Mouse (Mus musculus): ENCODE results near the gene Hist1h3b. TPM values are rescaled to one million over a fixed set of nuclear protein-coding genes. Genes with fewer than 3 reads are reported as not detected.

Gene Hist1h3b
- polyA plus RNA-seq, 1 experiment from 2014 or later, result 13.2 TPM

DNA sequence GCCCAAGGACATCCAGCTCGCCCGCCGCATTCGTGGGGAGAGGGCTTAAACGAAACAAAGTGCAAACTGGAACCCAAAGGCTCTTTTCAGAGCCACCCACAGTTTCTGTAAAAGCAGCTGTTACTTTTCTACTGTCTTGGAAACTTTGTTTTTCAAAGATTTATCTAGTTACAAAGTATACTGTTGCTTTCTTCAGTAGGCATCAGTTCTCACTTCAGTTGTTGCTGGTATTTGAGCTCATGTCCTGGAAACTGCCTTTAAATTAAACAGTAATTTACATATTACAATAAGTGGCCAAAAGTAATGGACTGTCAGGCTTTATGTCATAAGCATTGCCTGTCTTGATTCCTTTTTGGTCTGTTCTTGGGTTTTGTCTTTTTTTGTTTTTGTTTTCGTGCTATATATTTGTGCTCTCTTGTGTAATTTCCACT, 690 bp downstream of the Hist1h3b start:
- WGBS, result 6% methylated on average over 6 of the region's 6 CpGs
- H3K9ac ChIP-seq (replicated peaks; ENCODE audit: low read length), result peak overlapping the region; percentile 72
- no peak for ATAC-seq (ENCODE audit: low FRiP score, low TSS enrichment)
- H3K27ac ChIP-seq (ENCODE audit: low read length), result peak overlapping the region; percentile 92
- no peaks in the 10 kb centered on the region for H3K27me3 ChIP-seq (ENCODE audit: insufficient read depth, low read length)
- peaks cover 9% of the 10 kb centered on the region for H3K4me1 ChIP-seq (ENCODE audit: insufficient read depth, low read length)
- no peaks in the 10 kb centered on the region for H3K36me3 ChIP-seq (ENCODE audit: insufficient read depth, low read length)
- H3K9me3 ChIP-seq (ENCODE audit: low read length), result no peaks in the 10 kb centered on the region
- H3K4me3 ChIP-seq (ENCODE audit: low read length), result peak overlapping the region; percentile 47
- H3K4me2 ChIP-seq (replicated peaks; ENCODE audit: low read depth, low read length), result peak overlapping the region; percentile 55

DNA sequence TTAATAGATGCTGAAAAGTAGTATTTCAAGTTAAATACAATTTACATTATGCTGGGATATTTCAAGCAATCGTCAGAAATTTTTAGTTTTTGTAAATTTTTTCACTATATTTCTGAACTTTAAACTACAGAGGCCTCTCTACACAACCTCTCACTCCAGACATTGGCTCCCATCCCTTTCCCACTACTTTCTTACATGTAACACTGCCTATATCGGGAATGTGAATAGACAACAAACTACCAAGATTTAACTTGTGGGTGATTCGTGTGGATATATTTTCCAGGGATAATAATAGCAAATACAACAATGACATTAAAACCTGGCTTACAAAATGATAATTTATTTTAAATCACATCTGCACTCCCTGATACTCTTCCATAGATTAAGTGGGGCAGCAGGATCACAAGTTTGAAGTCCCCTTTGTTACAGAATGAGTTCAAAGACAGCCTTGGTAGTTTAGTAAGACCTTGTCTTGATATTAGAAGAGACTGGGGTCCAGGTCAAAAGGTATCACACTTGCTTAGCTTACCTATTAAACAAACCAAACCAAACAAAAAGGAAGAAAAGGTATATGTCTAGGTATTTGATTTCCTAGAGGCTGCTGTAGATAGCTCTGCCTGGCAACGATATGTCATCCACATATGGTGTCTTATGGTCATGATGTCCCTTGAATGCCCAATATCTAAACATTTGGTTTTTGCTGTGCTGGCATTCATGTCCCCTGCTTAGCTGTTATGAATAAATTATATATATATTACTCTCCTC, 1.4 kb downstream of the Hist1h3b start:
- ATAC-seq (ENCODE audit: low FRiP score, low TSS enrichment), result no peak
- Histone ChIP-seq H3K9ac (replicated peaks; ENCODE audit: low read length) (no peak overlapping the region), H3K4me2 (replicated peaks; ENCODE audit: low read depth, low read length) (peak overlapping the region; percentile 55), H3K27me3 (ENCODE audit: insufficient read depth, low read length) (no peaks in the 10 kb centered on the region), H3K9me3 (ENCODE audit: low read length) (no peaks in the 10 kb centered on the region), H3K4me1 (ENCODE audit: insufficient read depth, low read length) (peaks cover 6% of the 10 kb centered on the region), H3K4me3 (ENCODE audit: low read length) (no peak overlapping the region), H3K36me3 (ENCODE audit: insufficient read depth, low read length) (no peaks in the 10 kb centered on the region), H3K27ac (ENCODE audit: low read length) (peak overlapping the region; percentile 28)
- 60% methylated on average over 4 of the region's 4 CpGs for whole genome bisulfite sequencing

DNA sequence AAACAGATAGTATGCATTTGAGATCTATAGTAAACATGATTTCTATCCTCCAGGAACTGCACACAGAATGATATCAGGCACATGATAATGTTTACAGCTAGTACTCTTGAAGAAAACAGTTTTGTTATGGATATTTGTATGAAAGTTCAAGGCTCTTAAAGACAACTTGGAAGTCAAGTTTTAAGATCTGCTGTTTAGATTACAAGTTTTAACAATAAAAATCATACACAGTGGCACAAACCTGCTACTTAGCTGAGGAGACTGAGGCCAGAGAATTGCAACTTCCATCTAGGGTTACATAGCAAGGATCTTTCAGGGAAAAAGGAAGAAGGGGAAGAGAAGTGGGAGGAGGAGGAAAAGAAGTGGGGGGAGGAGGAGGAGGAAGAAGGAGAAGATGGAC, 2.9 kb downstream of the Hist1h3b start:
- H3K27ac ChIP-seq (ENCODE audit: low read length), result no peak overlapping the region
- H3K9me3 ChIP-seq (ENCODE audit: low read length), result no peaks in the 10 kb centered on the region
- no peak overlapping the region for H3K9ac ChIP-seq (replicated peaks; ENCODE audit: low read length)
- ATAC-seq (ENCODE audit: low FRiP score, low TSS enrichment), result no peak
- H3K36me3 ChIP-seq (ENCODE audit: insufficient read depth, low read length), result no peaks in the 10 kb centered on the region
- peaks cover 9% of the 10 kb centered on the region for H3K4me1 ChIP-seq (ENCODE audit: insufficient read depth, low read length)
- no peak overlapping the region for H3K4me3 ChIP-seq (ENCODE audit: low read length)
- H3K4me2 ChIP-seq (replicated peaks; ENCODE audit: low read depth, low read length), result no peak overlapping the region
- no peaks in the 10 kb centered on the region for H3K27me3 ChIP-seq (ENCODE audit: insufficient read depth, low read length)

DNA sequence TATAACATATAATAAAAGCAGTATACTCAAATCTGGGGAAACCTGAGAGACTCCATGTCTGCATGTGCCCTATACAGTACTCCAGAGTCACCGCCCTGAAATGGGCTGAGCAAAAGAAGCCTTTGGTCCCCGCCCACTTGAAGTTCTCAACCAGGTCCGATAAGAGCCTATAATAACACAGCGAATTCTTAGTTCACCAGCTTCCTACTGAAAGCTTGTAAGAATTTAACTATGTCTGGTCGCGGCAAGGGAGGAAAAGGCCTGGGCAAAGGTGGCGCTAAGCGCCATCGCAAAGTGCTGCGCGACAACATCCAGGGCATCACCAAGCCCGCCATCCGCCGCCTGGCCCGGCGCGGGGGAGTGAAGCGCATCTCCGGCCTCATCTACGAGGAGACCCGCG, 4.7 kb downstream of the Hist1h3b start, which contains the start of gene Hist1h4b:
TSS of gene Hist1h4b (plus strand) at position 224 of the 400 bp plus-strand sequence.
- WGBS, result under 1% methylated on average over 17 of the region's 22 CpGs
- Histone ChIP-seq H3K4me2 (replicated peaks; ENCODE audit: low read depth, low read length) (peak within 1 kb of the TSS; percentile 77), H3K4me1 (ENCODE audit: insufficient read depth, low read length) (peaks cover 15% of the 10 kb centered on the region), H3K4me3 (ENCODE audit: low read length) (peak within 1 kb of the TSS; percentile 51), H3K36me3 (ENCODE audit: insufficient read depth, low read length) (no peaks in the 10 kb centered on the region), H3K27me3 (ENCODE audit: insufficient read depth, low read length) (no peaks in the 10 kb centered on the region), H3K9me3 (ENCODE audit: low read length) (no peaks in the 10 kb centered on the region), H3K27ac (ENCODE audit: low read length) (peak within 1 kb of the TSS; percentile 97), H3K9ac (replicated peaks; ENCODE audit: low read length) (peak within 1 kb of the TSS; percentile 77)
- peak; percentile 83 for ATAC-seq (ENCODE audit: low FRiP score, low TSS enrichment)

DNA sequence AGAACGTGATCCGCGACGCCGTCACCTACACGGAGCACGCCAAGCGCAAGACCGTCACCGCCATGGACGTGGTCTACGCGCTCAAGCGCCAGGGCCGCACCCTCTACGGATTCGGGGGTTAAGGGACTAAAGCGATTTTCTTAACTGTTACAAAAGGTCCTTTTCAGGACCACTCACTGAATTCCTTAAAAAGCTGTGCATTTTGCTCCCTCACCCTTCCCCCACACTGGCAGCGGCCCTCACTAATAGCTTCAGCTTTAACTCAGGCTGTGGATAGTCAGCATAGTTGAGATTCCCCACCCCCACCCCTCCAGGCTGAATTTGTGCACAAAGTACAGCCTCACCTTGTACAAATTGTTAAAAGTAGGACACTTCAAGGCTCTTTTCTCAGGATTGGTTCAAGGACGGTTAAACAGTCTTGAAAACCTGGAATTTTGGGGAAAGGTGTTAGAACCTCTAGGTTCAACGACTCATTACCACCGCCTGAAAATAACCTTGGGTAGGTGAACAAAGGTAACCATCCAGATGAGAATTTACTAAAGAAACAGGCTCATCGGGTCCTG, 5.2 kb downstream of the Hist1h3b start:
- Histone ChIP-seq H3K4me2 (replicated peaks; ENCODE audit: low read depth, low read length) (peak overlapping the region; percentile 77), H3K4me3 (ENCODE audit: low read length) (peak overlapping the region; percentile 51), H3K4me1 (ENCODE audit: insufficient read depth, low read length) (peaks cover 15% of the 10 kb centered on the region), H3K9me3 (ENCODE audit: low read length) (no peaks in the 10 kb centered on the region), H3K9ac (replicated peaks; ENCODE audit: low read length) (peak overlapping the region; percentile 77), H3K36me3 (ENCODE audit: insufficient read depth, low read length) (no peaks in the 10 kb centered on the region), H3K27ac (ENCODE audit: low read length) (peak overlapping the region; percentile 97), H3K27me3 (ENCODE audit: insufficient read depth, low read length) (no peaks in the 10 kb centered on the region)
- WGBS, result 1% methylated on average over 17 of the region's 23 CpGs
- ATAC-seq (ENCODE audit: low FRiP score, low TSS enrichment), result no peak; the same call in none of the 2 replicates

DNA sequence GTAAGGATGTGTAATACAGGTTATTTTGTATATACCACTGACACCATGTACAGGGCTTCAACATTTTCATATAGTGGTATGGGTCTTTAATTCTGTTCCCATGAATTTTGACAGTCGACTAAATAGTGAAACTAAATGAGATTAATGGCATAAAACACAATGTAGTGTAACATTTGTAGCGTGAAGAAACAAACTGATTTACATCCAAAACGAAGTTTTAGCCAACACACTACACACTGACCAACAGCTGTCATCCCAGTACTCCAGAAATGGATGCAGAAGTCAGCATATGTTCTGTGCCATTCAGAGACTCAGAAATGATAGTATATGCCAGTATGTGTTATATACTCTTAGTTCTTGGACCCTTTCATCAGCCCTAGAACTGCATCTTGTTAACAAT, 5.9 kb downstream of the Hist1h3b start:
- 0 out of 2 replicates have a peak overlapping the region, but pooled peaks have one; percentile 31 for H3K4me2 ChIP-seq (replicated peaks; ENCODE audit: low read depth, low read length)
- 36% methylated on average over 3 of the region's 3 CpGs for WGBS
- H3K27me3 ChIP-seq (ENCODE audit: insufficient read depth, low read length), result no peaks in the 10 kb centered on the region
- H3K36me3 ChIP-seq (ENCODE audit: insufficient read depth, low read length), result no peaks in the 10 kb centered on the region
- H3K9me3 ChIP-seq (ENCODE audit: low read length), result no peaks in the 10 kb centered on the region
- no peak overlapping the region for H3K9ac ChIP-seq (replicated peaks; ENCODE audit: low read length)
- peaks cover 18% of the 10 kb centered on the region for H3K4me1 ChIP-seq (ENCODE audit: insufficient read depth, low read length)
- ATAC-seq (ENCODE audit: low FRiP score, low TSS enrichment), result no peak
- H3K4me3 ChIP-seq (ENCODE audit: low read length), result no peak overlapping the region
- H3K27ac ChIP-seq (ENCODE audit: low read length), result 0 out of 2 replicates have a peak overlapping the region, but pooled peaks have one; percentile 46

DNA sequence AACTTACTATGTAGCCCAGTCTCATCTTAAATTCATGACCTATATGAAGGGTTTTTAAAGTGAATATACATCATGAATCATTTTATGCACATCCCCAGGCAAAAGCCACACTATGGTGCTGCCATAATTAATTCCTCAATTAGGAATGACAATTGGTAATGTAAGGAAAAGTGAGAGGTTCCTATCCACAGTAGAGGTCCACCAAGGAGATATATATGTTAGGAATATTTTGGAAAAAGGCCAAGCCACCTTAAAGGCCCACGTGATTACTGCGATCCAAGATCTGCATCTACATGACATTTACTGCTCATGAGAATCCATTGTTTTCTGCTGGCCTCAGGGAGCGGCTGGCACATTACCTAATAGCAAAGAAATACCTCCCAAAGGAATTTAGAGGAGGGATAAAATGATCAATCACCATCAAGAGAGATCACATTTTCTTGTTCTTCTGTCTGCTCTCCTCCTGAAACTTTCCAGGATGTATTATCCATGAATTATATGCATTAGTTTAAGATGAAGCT, 7.2 kb downstream of the Hist1h3b start:
- 67% methylated on average over 3 of the region's 3 CpGs for WGBS
- Histone ChIP-seq H3K36me3 (ENCODE audit: insufficient read depth, low read length) (no peaks in the 10 kb centered on the region), H3K9ac (replicated peaks; ENCODE audit: low read length) (no peak overlapping the region), H3K4me2 (replicated peaks; ENCODE audit: low read depth, low read length) (no peak overlapping the region), H3K4me3 (ENCODE audit: low read length) (no peak overlapping the region), H3K4me1 (ENCODE audit: insufficient read depth, low read length) (peaks cover 28% of the 10 kb centered on the region), H3K27me3 (ENCODE audit: insufficient read depth, low read length) (no peaks in the 10 kb centered on the region), H3K9me3 (ENCODE audit: low read length) (no peaks in the 10 kb centered on the region), H3K27ac (ENCODE audit: low read length) (no peak overlapping the region)
- ATAC-seq (ENCODE audit: low FRiP score, low TSS enrichment), result no peak

DNA sequence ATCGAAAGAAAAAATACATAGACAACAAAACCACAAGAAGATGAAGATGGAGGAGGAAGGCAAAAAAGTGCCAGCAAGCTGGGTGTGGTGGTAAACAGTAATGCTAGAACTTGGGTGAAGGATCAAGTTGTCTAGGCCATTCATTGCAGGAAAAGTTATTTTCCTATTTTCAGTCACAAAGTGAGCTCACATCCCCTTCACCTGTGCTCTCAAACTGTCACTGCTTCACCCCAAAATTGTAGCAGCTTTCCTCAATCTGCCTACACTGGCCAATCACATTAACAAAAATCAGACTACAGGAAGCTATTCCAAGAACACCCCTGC, 7.8 kb downstream of the Hist1h3b start:
- Histone ChIP-seq H3K4me1 (ENCODE audit: insufficient read depth, low read length) (peaks cover 31% of the 10 kb centered on the region), H3K4me3 (ENCODE audit: low read length) (peak overlapping the region; percentile 70), H3K9me3 (ENCODE audit: low read length) (no peaks in the 10 kb centered on the region), H3K27me3 (ENCODE audit: insufficient read depth, low read length) (no peaks in the 10 kb centered on the region), H3K27ac (ENCODE audit: low read length) (peak overlapping the region; percentile 99), H3K4me2 (replicated peaks; ENCODE audit: low read depth, low read length) (peak overlapping the region; percentile 90), H3K36me3 (ENCODE audit: insufficient read depth, low read length) (no peaks in the 10 kb centered on the region), H3K9ac (replicated peaks; ENCODE audit: low read length) (peak overlapping the region; percentile 83)
- 81% methylated on average over 1 of the region's 1 CpGs for WGBS
- no peak for ATAC-seq (ENCODE audit: low FRiP score, low TSS enrichment)

DNA sequence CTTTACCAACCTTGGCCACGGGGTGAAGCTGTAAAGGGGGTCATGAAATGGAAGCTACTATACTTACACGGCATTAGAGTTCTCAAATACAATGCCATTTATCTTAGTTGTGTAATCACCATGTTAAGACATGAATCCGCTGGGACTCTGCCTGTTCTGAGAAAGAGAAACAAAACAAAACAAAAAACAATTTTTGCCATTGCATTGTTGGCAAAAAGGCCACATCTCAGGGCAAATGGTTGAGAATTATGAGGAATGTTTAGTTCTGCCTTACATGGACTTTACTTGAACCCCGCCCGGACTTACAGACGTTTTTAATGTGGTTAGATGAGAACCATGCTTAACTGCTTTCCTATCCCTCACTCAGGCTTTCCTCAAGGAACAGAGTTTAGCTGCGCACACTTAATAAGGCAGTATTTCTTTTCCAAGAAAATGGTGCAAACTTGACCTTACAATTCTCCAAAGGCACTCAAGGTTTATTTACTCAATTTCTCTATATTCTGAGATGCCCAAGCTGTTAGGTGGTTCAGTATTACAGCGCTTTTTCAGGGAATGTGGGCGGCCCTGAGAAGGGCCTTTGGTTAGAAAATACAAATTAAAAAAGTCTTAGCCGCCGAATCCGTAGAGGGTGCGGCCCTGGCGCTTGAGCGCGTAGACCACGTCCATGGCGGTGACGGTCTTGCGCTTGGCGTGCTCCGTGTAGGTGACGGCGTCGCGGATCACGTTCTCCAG, 8.3 kb downstream of the Hist1h3b start:
- Histone ChIP-seq H3K27ac (ENCODE audit: low read length) (peak overlapping the region; percentile 99), H3K4me1 (ENCODE audit: insufficient read depth, low read length) (peaks cover 31% of the 10 kb centered on the region), H3K9me3 (ENCODE audit: low read length) (no peaks in the 10 kb centered on the region), H3K9ac (replicated peaks; ENCODE audit: low read length) (peak overlapping the region; percentile 83), H3K4me3 (ENCODE audit: low read length) (peak overlapping the region; percentile 70), H3K27me3 (ENCODE audit: insufficient read depth, low read length) (no peaks in the 10 kb centered on the region), H3K36me3 (ENCODE audit: insufficient read depth, low read length) (no peaks in the 10 kb centered on the region), H3K4me2 (replicated peaks; ENCODE audit: low read depth, low read length) (peak overlapping the region; percentile 90)
- WGBS, result 2% methylated on average over 18 of the region's 27 CpGs
- ATAC-seq (ENCODE audit: low FRiP score, low TSS enrichment), result no peak
